9 mouse cellular contexts compared by ENCODE assay signal in the genomic region with DNA sequence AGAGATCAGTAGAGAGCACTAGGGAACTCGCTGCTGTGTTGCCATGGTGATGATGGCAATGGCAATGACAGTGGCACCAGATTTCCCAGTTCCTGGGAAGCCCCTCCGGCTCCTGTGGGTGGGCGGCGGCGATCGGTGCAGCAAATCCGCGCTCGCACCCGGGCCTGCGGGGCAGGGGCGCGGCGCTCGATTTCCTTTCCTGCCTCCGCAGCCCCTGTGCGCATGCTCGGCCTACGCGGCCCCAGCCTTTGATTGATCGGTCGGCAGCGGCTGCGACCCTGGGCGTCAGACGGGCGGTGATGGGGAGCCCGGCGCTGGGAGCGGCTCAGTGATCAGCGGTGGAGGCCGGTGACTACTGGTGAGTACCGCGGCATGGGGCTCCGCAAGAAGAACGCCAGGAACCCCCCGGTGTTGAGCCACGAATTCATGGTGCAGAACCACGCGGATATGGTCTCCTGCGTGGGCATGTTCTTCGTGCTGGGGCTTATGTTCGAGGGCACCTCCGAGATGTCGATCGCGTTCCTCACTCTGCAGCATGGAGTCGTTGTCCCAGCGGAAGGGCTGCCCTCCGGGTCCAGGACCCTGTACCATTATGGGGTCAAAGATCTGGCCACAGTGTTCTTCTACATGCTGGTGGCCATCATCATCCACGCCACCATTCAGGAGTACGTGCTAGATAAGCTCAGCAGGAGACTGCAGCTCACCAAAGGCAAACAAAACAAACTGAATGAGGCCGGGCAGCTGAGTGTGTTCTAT. TPM values are rescaled to one million over a fixed set of nuclear protein-coding genes. Genes with fewer than 3 reads are reported as not detected.
A peak's percentile ranks its signal among the peaks of the same experiment; 100 is the strongest.
DNase-seq lines count a peak whose midpoint lies in the region; ATAC-seq and TF ChIP-seq lines count a peak whose summit lies in the region.
"Had no signal": no experiment of that assay in that cellular context is flagged by ENCODE, and none has a peak within 500 bp of the region (broad histone marks: within the 10 kb centered on the region; RNA-seq: fewer than 3 reads in every experiment).

A gene (plus strand): TSS at position 35 of the 756 bp plus-strand sequence.

- 0 out of 2 replicates have a peak within 1 kb of the TSS, but pooled peaks have one; percentile 31 for H3K27ac ChIP-seq in kidney, embryonic 16.5 days (ENCODE audit: low read length)
- H3K27ac ChIP-seq in limb, embryonic 14.5 days (replicated peaks; ENCODE audit: low read depth, low read length), result no peak within 1 kb of the TSS
- H3K27ac ChIP-seq in neural tube, embryonic 11.5 days (ENCODE audit: low read depth, low read length), result peak within 1 kb of the TSS; percentile 78

- H3K4me3 ChIP-seq in lung, adult 2 months (replicated peaks; ENCODE audit: extremely low read depth, low read depth, low read length), result peak within 1 kb of the TSS; percentile 52
- H3K4me3 ChIP-seq in kidney, embryonic 16.5 days (ENCODE audit: low read length), result peak within 1 kb of the TSS; percentile 66
- peak within 1 kb of the TSS; percentile 64 for H3K4me3 ChIP-seq in limb, embryonic 14.5 days (replicated peaks; ENCODE audit: low read length)
- H3K4me3 ChIP-seq in neural tube, embryonic 11.5 days (ENCODE audit: low read depth, low read length), result peak within 1 kb of the TSS; percentile 56

- H3K36me3 ChIP-seq in kidney, embryonic 16.5 days (ENCODE audit: insufficient read depth, low read length), result no peaks in the 10 kb centered on the region
- no peaks in the 10 kb centered on the region for H3K36me3 ChIP-seq in limb, embryonic 14.5 days (ENCODE audit: control insufficient read depth, insufficient read depth, low read length)
- no peaks in the 10 kb centered on the region for H3K36me3 ChIP-seq in neural tube, embryonic 11.5 days (ENCODE audit: control insufficient read depth, insufficient read depth, low read length)

- H3K4me1 ChIP-seq in lung, adult 2 months (ENCODE audit: control insufficient read depth, insufficient read depth, low read length), result no peaks in the 10 kb centered on the region
- no peaks in the 10 kb centered on the region for H3K4me1 ChIP-seq in kidney, embryonic 16.5 days (ENCODE audit: insufficient read depth, low read length)
- H3K4me1 ChIP-seq in limb, embryonic 14.5 days (ENCODE audit: control insufficient read depth, insufficient read depth, low read length), result peaks cover 11% of the 10 kb centered on the region
- H3K4me1 ChIP-seq in neural tube, embryonic 11.5 days (ENCODE audit: control insufficient read depth, insufficient read depth, low read length), result no peaks in the 10 kb centered on the region

- no peaks in the 10 kb centered on the region for H3K9me3 ChIP-seq in kidney, embryonic 16.5 days (ENCODE audit: low read length)
- H3K9me3 ChIP-seq in limb, embryonic 14.5 days (ENCODE audit: control insufficient read depth, low read length), result no peaks in the 10 kb centered on the region
- no peaks in the 10 kb centered on the region for H3K9me3 ChIP-seq in neural tube, embryonic 11.5 days (ENCODE audit: control insufficient read depth, low read length)

- no peak for TF ChIP-seq POLR2A in lung, adult 2 months (IDR thresholded peaks at IDR 0.05; ENCODE audit: borderline replicate concordance, extremely low read depth, low read depth, low read length)
- 0 out of 2 replicates have a peak, but pooled peaks have one; percentile 26 for TF ChIP-seq POLR2A in limb, embryonic 14.5 days (IDR thresholded peaks at IDR 0.05; ENCODE audit: borderline replicate concordance, extremely low read depth, insufficient read depth, insufficient read length)

- ATAC-seq in common myeloid progenitor, adult 5-6 weeks (replicated peaks; ENCODE audit: low read depth, poor library complexity, severe bottlenecking), result peak; percentile 54; the same call in 1 of the 2 replicates
- peak; percentile 96 for ATAC-seq in kidney, embryonic 16.5 days (ENCODE audit: low FRiP score, low TSS enrichment)
- ATAC-seq in limb, embryonic 14.5 days (ENCODE audit: low FRiP score, low read depth), result peak; percentile 93
- peak; percentile 96 for ATAC-seq in neural tube, embryonic 11.5 days (ENCODE audit: insufficient read depth, low FRiP score, low TSS enrichment)

- H3K4me2 ChIP-seq in kidney, embryonic 16.5 days (replicated peaks; ENCODE audit: low read depth, low read length), result peak within 1 kb of the TSS; percentile 63
- peak within 1 kb of the TSS; percentile 81 for H3K4me2 ChIP-seq in limb, embryonic 14.5 days (replicated peaks; ENCODE audit: low read depth, low read length, severe bottlenecking)
- H3K4me2 ChIP-seq in neural tube, embryonic 11.5 days (ENCODE audit: low read depth), result peak within 1 kb of the TSS; percentile 57

- 4% methylated on average over 53 of the region's 53 CpGs for WGBS in lung, adult 2 months
- 4% methylated on average over 53 of the region's 53 CpGs for WGBS in kidney, embryonic 16.5 days
- WGBS in limb, embryonic 14.5 days, result 5% methylated on average over 46 of the region's 53 CpGs
- 2% methylated on average over 52 of the region's 53 CpGs for WGBS in neural tube, embryonic 11.5 days

- no peak for TF ChIP-seq CTCF in lung, adult 2 months (IDR thresholded peaks at IDR 0.05; ENCODE audit: insufficient read depth, low read length)

- H3K27me3 ChIP-seq in kidney, embryonic 16.5 days (ENCODE audit: insufficient read depth, low read length), result no peaks in the 10 kb centered on the region
- no peaks in the 10 kb centered on the region for H3K27me3 ChIP-seq in limb, embryonic 14.5 days (ENCODE audit: control insufficient read depth, insufficient read depth, low read length)
- no peaks in the 10 kb centered on the region for H3K27me3 ChIP-seq in neural tube, embryonic 11.5 days (ENCODE audit: control insufficient read depth, insufficient read depth, low read length)

- H3K9ac ChIP-seq in kidney, embryonic 16.5 days (replicated peaks; ENCODE audit: low read length), result peak within 1 kb of the TSS; percentile 69
- peak within 1 kb of the TSS; percentile 81 for H3K9ac ChIP-seq in limb, embryonic 14.5 days (ENCODE audit: low read depth, low read length, severe bottlenecking)
- peak within 1 kb of the TSS; percentile 76 for H3K9ac ChIP-seq in neural tube, embryonic 11.5 days (ENCODE audit: low read length)

- DNase-seq in lung, adult 2 months, result no peak
- no peak for DNase-seq in lung, postnatal 25 days (ENCODE audit: low spot score)
- peak; percentile 4 for DNase-seq in gastrocnemius, postnatal 25 days
- peak; percentile 85 for DNase-seq in limb, embryonic 14.5 days (ENCODE audit: low spot score)
- DNase-seq in neural tube, embryonic 11.5 days (ENCODE audit: low spot score), result peak; percentile 96
- DNase-seq in urinary bladder, postnatal 14 days (ENCODE audit: low spot score), result peak; percentile 22

RNA-seq across cellular contexts. Expression of the gene that starts here (rescaled TPM):
- 0.40 and 0.53 TPM in 2 replicates for polyA plus RNA-seq in lung, adult 2 months (2012; rRNA removed)
- not detected in 2 replicates for total RNA-seq in common myeloid progenitor, adult 5-6 weeks (2017)
- under 1 TPM in 1 of 2 experiments, not detected in 1; 0.11 TPM for total RNA-seq in gastrocnemius, postnatal 25 days (2021)
- 6.8 and 7.8 TPM in 2 replicates for polyA plus RNA-seq in kidney, embryonic 16.5 days (2015; fragmentation: Nextera tagmentation; extraction: Ambion mirVana)
- polyA plus RNA-seq in limb, embryonic 14.5 days (2012; rRNA removed), result 8.0 and 9.8 TPM in 2 replicates
- 11.8 and 12.6 TPM in 2 replicates for polyA plus RNA-seq in limb, embryonic 14.5 days (2014; fragmentation: Nextera tagmentation; extraction: Ambion mirVana)
- 26.2 and 26.9 TPM in 2 replicates for polyA plus RNA-seq in neural tube, embryonic 11.5 days (2014; fragmentation: Nextera tagmentation; extraction: Ambion mirVana)
- total RNA-seq: MEL had no signal

Comparison
In these comparisons a context has a peak if more than half of its experiments do, and no peak if none do; other contexts are left out.
1. Peak in ATAC-seq in common myeloid progenitor, adult 5-6 weeks; RNA of the gene not detected or under 1 TPM.
2. Peak in DNase-seq in gastrocnemius, postnatal 25 days; RNA of the gene not detected or under 1 TPM.
3. DNase-seq: peak in limb, embryonic 14.5 days (single experiment), neural tube, embryonic 11.5 days (single experiment) and urinary bladder, postnatal 14 days (single experiment); none in lung, adult 2 months (single experiment) and lung, postnatal 25 days (single experiment).
4. Peak in every context shown above with its lines, with median percentiles within 50 percentile points of each other: H3K4me3 ChIP-seq, ATAC-seq, H3K4me2 ChIP-seq and H3K9ac ChIP-seq.